Mouse (Mus musculus): ENCODE data around the gene Pzp. TPM values are rescaled to one million over a fixed set of nuclear protein-coding genes. Genes with fewer than 3 reads are reported as not detected.

Gene Pzp
- polyA plus RNA-seq (2015; fragmentation: Nextera tagmentation; extraction: Ambion mirVana), result 0.06 and 0.19 TPM in 2 replicates

DNA sequence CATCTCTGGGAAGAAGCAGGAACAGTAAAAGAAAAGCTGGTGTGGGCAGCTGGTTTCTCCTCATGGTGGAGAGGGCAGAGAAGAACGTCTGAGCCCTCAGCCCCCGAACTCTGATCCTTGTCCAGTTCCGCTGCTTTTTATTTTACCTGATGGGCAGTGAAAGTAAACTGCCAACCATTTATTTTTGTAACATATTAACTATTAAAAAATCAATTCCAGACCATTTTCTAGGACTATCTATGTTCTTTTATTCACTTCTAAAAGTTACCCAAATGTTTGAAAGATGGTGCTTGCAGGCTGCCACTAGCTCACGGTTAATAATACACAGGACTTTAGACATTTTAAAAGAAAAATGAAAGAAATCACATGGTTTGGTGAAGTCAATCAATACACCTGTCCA is at the start of gene Pzp:
Gene Pzp (minus strand): TSS at position 120 of the 400 bp plus-strand sequence.
- H3K9me3 ChIP-seq, result no peaks in the 10 kb centered on the region
- H3K9ac ChIP-seq, result no peak within 1 kb of the TSS
- no peak for ATAC-seq (ENCODE audit: low FRiP score)
- no peak within 1 kb of the TSS for H3K27ac ChIP-seq
- no peak within 1 kb of the TSS for H3K4me2 ChIP-seq
- 94% methylated on average over 4 of the region's 4 CpGs for WGBS
- H3K36me3 ChIP-seq, result no peaks in the 10 kb centered on the region
- H3K4me3 ChIP-seq, result no peak within 1 kb of the TSS
- no peaks in the 10 kb centered on the region for H3K27me3 ChIP-seq
- no peaks in the 10 kb centered on the region for H3K4me1 ChIP-seq (replicated peaks)

DNA sequence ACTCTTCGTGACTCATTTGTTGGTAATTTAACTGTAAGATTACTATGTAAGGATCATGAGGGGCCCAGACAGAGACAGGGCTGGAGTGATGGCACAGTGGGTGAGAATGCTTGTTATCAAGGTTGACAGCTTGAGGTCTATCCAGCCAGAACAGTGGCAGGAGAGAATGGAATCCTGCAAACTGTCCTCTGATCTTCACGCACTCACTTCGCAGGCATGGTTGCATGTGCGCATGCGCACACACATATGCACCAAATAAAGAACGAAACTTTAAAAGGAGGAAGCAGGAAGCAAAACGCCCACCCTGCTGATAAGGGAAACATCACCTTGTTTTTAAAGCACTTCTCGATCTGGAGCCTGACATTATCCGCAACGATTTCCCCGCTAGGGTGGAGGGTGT is 40.1 kb upstream of the Pzp start:
- H3K36me3 ChIP-seq, result no peaks in the 10 kb centered on the region
- H3K9me3 ChIP-seq, result no peaks in the 10 kb centered on the region
- H3K27me3 ChIP-seq, result no peaks in the 10 kb centered on the region
- WGBS, result 95% methylated on average over 11 of the region's 11 CpGs
- H3K9ac ChIP-seq, result no peak overlapping the region
- no peak overlapping the region for H3K4me3 ChIP-seq
- no peak overlapping the region for H3K4me2 ChIP-seq
- ATAC-seq (ENCODE audit: low FRiP score), result no peak
- no peak overlapping the region for H3K27ac ChIP-seq
- no peaks in the 10 kb centered on the region for H3K4me1 ChIP-seq (replicated peaks)

DNA sequence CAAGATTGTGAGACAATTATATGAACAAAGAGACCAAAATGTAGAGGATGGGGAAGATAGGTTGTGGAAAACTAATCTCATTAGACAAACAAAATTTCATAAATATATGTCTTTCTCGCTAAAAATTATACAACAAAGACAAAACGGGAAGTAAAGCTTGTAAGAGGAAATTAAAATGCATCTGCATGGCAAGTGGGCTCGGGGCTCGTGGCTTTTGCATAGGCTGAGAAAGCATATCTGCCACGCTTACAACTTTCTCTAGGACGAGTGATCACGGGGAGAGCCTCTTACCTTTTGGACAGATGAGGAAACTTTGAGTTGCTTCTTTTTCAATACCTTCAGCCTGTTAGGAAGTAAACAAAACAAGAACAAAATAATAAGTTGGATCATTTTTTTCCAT is 27.5 kb upstream of the Pzp start:
- Histone ChIP-seq H3K9ac (no peak overlapping the region), H3K27me3 (no peaks in the 10 kb centered on the region), H3K36me3 (no peaks in the 10 kb centered on the region), H3K9me3 (no peaks in the 10 kb centered on the region), H3K4me1 (replicated peaks) (no peaks in the 10 kb centered on the region), H3K27ac (no peak overlapping the region), H3K4me2 (no peak overlapping the region), H3K4me3 (no peak overlapping the region)
- ATAC-seq (ENCODE audit: low FRiP score), result no peak
- WGBS, result 89% methylated on average over 7 of the region's 7 CpGs

DNA sequence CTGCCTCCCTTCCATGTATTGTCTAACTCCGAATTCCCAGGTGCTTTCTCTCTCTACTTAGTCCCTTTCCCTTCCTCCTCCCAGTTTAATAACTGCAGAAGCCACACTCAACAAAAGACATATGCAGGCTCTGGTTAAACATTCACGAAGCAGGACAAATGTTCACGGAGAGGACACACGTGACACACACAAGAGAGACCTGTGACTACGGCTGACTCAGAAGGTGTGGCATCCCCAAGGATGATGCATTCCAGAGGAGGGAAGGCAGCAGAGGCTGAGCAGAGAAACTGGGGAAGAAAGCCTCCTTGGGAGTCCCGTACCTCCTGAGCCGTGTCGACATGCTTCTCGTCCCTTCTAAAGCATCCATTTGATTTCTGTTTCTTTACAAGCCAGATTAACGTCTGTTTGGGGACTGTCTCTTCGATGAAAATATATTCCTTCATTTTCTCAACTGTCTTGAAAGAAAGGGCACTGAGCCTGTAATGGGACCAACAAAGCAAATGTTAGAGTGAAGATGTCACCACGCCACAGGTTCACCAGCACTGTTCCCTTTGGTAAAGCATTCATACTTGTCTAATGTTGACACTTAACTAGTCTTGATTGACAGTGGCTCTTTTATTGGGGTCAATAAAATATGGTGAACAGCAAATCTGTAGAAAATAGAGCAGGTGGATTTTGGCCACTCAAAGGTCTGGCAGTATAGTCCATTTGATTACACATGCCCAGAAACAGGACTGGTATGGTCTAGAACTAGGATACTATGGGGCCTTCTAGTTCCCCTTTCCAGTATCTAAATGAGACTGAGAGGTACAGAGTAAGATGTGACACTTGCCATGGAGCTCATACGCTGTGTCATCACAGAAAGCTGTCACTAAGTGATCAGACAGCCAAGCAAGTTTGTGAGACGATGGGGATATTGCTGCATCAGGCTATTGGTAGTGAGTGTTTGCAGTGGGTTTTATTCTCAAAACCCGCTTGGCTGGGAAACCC is 23.2 kb upstream of the Pzp start:
- Histone ChIP-seq H3K4me1 (replicated peaks) (no peaks in the 10 kb centered on the region), H3K36me3 (no peaks in the 10 kb centered on the region), H3K27me3 (no peaks in the 10 kb centered on the region), H3K9ac (no peak overlapping the region), H3K9me3 (no peaks in the 10 kb centered on the region), H3K4me3 (no peak overlapping the region), H3K27ac (no peak overlapping the region), H3K4me2 (no peak overlapping the region)
- no peak for ATAC-seq (ENCODE audit: low FRiP score)
- 86% methylated on average over 15 of the region's 15 CpGs for WGBS

DNA sequence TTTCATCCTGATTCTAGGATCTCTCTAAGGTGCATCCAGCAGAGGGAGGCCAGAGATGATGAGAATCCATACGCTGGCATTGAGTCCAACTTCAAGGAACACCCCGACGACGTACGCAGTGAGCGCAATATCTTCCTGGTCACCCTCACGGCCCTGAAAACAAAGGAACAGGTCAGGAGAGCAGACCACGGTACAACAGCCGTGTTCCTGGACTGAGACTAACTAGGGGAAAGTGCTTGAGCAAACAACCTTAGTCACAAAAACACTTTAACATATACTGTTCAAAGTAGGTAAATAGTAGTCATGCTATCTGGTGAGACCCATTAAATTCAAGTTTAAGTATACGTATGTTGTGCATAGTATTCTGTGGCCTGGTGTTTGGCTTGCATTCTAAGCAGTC is 22.0 kb upstream of the Pzp start:
- Histone ChIP-seq H3K9me3 (no peaks in the 10 kb centered on the region), H3K4me1 (replicated peaks) (no peaks in the 10 kb centered on the region), H3K27me3 (no peaks in the 10 kb centered on the region), H3K27ac (no peak overlapping the region), H3K9ac (no peak overlapping the region), H3K36me3 (no peaks in the 10 kb centered on the region), H3K4me3 (no peak overlapping the region), H3K4me2 (no peak overlapping the region)
- WGBS, result 89% methylated on average over 10 of the region's 10 CpGs
- ATAC-seq (ENCODE audit: low FRiP score), result no peak

DNA sequence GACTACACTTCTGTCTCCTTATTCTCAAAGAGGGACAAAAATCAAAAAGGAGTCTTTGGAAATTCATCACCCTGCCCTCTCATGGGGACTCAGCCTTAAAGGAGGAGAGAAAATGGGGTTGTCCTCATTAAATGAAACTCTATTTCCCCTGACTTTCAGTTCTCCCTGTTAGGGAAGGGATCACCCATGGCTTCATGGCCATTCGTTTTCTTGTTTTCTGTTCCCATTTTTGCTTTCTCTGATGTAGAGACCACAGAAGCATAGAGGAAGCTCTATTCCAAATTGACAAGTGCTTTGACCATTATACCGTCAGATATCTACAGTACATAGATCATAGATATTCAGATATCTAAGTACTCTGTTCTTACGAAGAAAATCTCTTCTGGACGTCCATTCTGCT is 18.9 kb upstream of the Pzp start:
- 86% methylated on average over 4 of the region's 4 CpGs for WGBS
- ATAC-seq (ENCODE audit: low FRiP score), result no peak
- Histone ChIP-seq H3K36me3 (no peaks in the 10 kb centered on the region), H3K27me3 (no peaks in the 10 kb centered on the region), H3K4me1 (replicated peaks) (no peaks in the 10 kb centered on the region), H3K4me3 (no peak overlapping the region), H3K9me3 (no peaks in the 10 kb centered on the region), H3K27ac (no peak overlapping the region), H3K4me2 (no peak overlapping the region), H3K9ac (no peak overlapping the region)

DNA sequence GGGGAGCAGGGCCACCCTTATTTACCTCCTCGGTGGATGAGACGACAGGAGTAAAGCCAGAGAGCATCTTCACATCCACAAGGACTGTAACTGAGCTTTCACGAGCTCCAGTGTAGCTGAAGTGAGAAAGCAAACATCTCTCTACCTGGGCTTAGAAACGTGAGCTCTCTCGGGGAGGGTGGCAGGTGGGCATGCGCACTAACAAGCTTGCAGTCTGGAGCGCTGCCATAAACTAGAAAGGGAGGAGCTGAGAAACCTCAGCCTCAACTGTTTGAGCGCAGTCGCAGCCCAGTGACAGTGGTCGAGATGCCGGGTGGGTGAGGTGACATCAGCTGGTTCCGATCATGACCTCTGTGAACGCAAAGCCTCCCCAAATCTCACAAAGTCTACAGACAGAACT is 16.7 kb upstream of the Pzp start:
- 86% methylated on average over 13 of the region's 13 CpGs for WGBS
- H3K27ac ChIP-seq, result no peak overlapping the region
- H3K9ac ChIP-seq, result no peak overlapping the region
- no peaks in the 10 kb centered on the region for H3K4me1 ChIP-seq (replicated peaks)
- no peak for ATAC-seq (ENCODE audit: low FRiP score)
- H3K36me3 ChIP-seq, result no peaks in the 10 kb centered on the region
- H3K9me3 ChIP-seq, result no peaks in the 10 kb centered on the region
- H3K4me3 ChIP-seq, result no peak overlapping the region
- no peaks in the 10 kb centered on the region for H3K27me3 ChIP-seq
- H3K4me2 ChIP-seq, result no peak overlapping the region

DNA sequence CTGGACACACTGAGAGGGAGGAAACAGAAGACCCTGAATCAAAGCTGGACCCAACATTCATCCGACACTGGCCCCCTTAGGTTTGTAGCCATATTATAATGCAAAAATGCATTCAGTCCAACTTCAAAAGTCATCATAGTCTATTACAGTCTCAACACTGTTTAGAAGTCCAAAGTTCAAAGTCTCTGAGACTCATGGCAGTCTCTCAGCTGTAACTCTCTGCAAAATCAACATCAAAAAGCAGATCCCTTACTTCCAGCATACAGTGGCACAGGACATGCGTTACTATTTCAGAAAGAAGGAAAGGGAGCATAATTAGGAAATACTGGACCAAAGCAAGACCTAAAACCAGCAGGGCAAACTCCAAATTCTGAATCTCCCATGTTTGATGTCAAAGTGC is 8.7 kb upstream of the Pzp start:
- H3K4me2 ChIP-seq, result no peak overlapping the region
- H3K36me3 ChIP-seq, result no peaks in the 10 kb centered on the region
- WGBS, result 91% methylated on average over 2 of the region's 2 CpGs
- H3K27ac ChIP-seq, result no peak overlapping the region
- ATAC-seq (ENCODE audit: low FRiP score), result no peak
- H3K4me1 ChIP-seq (replicated peaks), result no peaks in the 10 kb centered on the region
- H3K9me3 ChIP-seq, result no peaks in the 10 kb centered on the region
- H3K9ac ChIP-seq, result no peak overlapping the region
- no peak overlapping the region for H3K4me3 ChIP-seq
- H3K27me3 ChIP-seq, result no peaks in the 10 kb centered on the region

DNA sequence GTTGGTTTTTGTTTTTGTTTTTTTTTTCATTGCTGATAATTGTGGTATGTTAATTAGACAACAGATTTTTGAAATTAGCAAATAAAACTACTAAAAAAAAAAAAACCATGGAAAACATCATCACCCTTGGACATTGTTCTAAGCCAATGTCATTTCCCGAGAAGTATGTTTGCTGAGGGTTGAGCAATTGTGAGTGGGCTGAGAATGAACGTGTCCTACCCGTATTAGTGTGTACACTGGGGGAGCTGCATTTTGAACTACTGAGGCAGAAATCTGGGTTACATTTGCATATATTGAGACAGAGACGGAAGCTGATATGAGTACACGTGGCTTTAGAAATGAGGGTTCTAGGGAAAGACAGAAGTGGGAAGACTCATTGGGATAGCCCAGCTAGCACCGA is 6.8 kb upstream of the Pzp start:
- Histone ChIP-seq H3K36me3 (no peaks in the 10 kb centered on the region), H3K4me1 (replicated peaks) (no peaks in the 10 kb centered on the region), H3K9ac (no peak overlapping the region), H3K9me3 (no peaks in the 10 kb centered on the region), H3K27me3 (no peaks in the 10 kb centered on the region), H3K27ac (no peak overlapping the region), H3K4me2 (no peak overlapping the region), H3K4me3 (no peak overlapping the region)
- no peak for ATAC-seq (ENCODE audit: low FRiP score)
- 90% methylated on average over 6 of the region's 6 CpGs for WGBS

DNA sequence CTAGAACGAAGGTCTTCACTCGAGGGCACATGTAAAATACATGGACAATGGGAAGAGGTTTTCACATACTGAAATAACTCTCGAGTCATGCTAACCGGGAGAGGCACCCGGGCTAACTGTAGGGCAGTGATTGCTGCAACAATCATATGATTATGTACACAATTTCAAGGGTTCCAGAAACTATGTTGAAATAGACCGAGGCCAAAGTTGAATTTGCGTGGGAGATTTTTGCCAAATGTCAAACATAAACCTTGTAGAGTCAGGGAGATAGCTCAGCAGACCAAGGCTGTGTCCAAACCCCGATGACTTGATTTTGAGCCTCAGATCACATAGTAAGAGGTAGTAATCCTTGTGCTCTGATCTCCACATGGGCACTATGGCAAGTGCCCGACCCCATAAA is 6.2 kb upstream of the Pzp start:
- ATAC-seq (ENCODE audit: low FRiP score), result no peak
- no peak overlapping the region for H3K4me2 ChIP-seq
- no peak overlapping the region for H3K4me3 ChIP-seq
- no peaks in the 10 kb centered on the region for H3K36me3 ChIP-seq
- no peak overlapping the region for H3K27ac ChIP-seq
- no peaks in the 10 kb centered on the region for H3K9me3 ChIP-seq
- WGBS, result 90% methylated on average over 9 of the region's 9 CpGs
- H3K4me1 ChIP-seq (replicated peaks), result no peaks in the 10 kb centered on the region
- no peaks in the 10 kb centered on the region for H3K27me3 ChIP-seq
- no peak overlapping the region for H3K9ac ChIP-seq

DNA sequence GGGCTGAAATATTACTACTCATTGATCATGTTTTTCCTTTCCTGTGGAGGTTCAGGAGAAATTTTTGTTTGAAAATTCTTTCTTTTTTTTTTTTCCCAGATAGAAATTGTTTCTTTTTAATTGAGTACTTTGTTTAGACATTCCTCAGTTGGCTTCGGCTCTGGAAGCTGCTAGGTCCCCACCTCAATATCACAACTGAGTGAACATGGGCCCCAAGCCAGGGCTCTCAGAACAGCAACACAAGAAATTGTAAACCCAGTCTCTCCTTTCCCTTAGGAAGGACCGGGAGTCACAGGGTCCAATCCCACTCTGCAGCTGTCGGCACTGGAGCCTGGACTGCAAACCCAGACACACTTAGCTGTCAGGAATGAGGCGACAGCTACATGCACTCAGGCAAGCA is 2.0 kb upstream of the Pzp start:
- no peak overlapping the region for H3K9ac ChIP-seq

DNA sequence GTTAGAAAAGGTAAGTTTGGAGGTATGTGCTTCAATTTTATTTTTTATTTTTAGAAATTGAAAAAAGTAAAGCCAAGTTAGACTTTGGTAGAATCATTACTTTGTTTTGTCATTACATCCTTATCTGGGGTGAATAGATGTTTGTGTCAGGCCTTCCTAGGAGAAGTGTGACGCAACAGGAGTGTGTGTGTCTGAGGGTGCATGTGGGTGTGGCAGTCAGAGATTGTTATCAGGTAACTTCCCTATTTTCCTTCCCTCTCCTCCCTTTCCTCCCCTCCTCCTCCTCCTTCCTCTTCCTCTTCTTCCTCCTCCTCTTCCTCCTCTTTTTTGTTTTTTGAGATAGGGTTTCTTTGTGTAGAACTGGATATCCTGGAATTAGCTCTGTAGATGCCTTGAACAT is 590 bp upstream of the Pzp start:
- Histone ChIP-seq H3K9me3 (no peaks in the 10 kb centered on the region), H3K4me2 (no peak overlapping the region), H3K27me3 (no peaks in the 10 kb centered on the region), H3K9ac (no peak overlapping the region), H3K36me3 (no peaks in the 10 kb centered on the region), H3K27ac (no peak overlapping the region), H3K4me3 (no peak overlapping the region), H3K4me1 (replicated peaks) (no peaks in the 10 kb centered on the region)
- ATAC-seq (ENCODE audit: low FRiP score), result no peak
- 91% methylated on average over 1 of the region's 1 CpGs for WGBS

More for the DNA sequence above, 2.0 kb upstream of the Pzp start:
- Histone ChIP-seq H3K4me3 (no peak overlapping the region), H3K27me3 (no peaks in the 10 kb centered on the region), H3K4me1 (replicated peaks) (no peaks in the 10 kb centered on the region), H3K27ac (no peak overlapping the region), H3K4me2 (no peak overlapping the region), H3K36me3 (no peaks in the 10 kb centered on the region), H3K9me3 (no peaks in the 10 kb centered on the region)
- ATAC-seq (ENCODE audit: low FRiP score), result no peak
- 80% methylated on average over 4 of the region's 4 CpGs for WGBS

DNA sequence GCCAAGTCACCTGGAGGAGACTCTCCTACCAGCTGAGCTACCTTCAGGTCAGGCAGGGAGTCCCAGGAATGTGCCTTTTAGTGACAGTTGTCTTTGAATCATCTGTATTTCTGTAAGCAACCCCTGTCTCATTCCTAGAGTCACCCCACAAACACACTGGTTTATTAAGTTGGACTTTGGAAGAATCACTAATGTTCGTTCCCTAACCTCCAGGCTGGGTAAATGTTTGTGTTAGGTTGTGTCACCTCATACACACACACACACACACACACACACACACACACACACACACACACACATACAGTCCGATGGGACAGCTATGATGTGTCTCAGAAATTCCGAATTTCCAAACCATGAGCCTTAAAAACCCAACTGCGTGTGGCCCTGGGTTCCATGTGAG is 719 bp downstream of the Pzp start:
- no peak overlapping the region for H3K9ac ChIP-seq
- H3K4me1 ChIP-seq (replicated peaks), result no peaks in the 10 kb centered on the region
- no peak overlapping the region for H3K4me3 ChIP-seq
- no peaks in the 10 kb centered on the region for H3K36me3 ChIP-seq
- no peaks in the 10 kb centered on the region for H3K9me3 ChIP-seq
- H3K4me2 ChIP-seq, result no peak overlapping the region
- WGBS, result 95% methylated on average over 4 of the region's 4 CpGs
- ATAC-seq (ENCODE audit: low FRiP score), result no peak
- no peaks in the 10 kb centered on the region for H3K27me3 ChIP-seq
- no peak overlapping the region for H3K27ac ChIP-seq

All from hindbrain, embryonic 13.5 days (tissue).